Mouse (Mus musculus) embryonic facial prominence, embryonic 14.5 days (tissue): Measurements from ENCODE around the gene Arid3a. TPM values are rescaled to one million over a fixed set of nuclear protein-coding genes. Genes with fewer than 3 reads are reported as not detected.
"Not testable (repeated sequence)": the region's sequence is repeated elsewhere in the genome, so short reads cannot be mapped to it uniquely, and the experiment has no call there.

Source experiments
- ATAC-seq: fragments of 200-750 bp; cut with Nextera tagmentation; 2 replicates; pipeline ENCODE4 v1.8.0; 2017; ENCODE audit warnings: low read depth, moderate number of reproducible peaks, moderate TSS enrichment
- DNase-seq: peaks from one replicate; pipeline ENCODE4 v3.0.0-alpha.2; 2015; ENCODE audit warnings: low spot score
- H3K27ac ChIP-seq: fragments of 300-500 bp; sonication (generic); replicated peaks from 2 replicates; pipeline ENCODE4 v1.5.1; 2014; ENCODE audit warnings: low read depth, mild to moderate bottlenecking, low read length, moderate library complexity
- H3K27me3 ChIP-seq: fragments of 300-500 bp; sonication (generic); replicated peaks from 2 replicates; pipeline ENCODE4 v1.6.1; 2014; ENCODE audit warnings: low read length; ENCODE audit not compliant: control insufficient read depth, insufficient read depth
- H3K36me3 ChIP-seq: fragments of 300-500 bp; sonication (generic); 2 replicates; pipeline ENCODE4 v1.6.1; 2014; ENCODE audit warnings: low read length, mixed read lengths; ENCODE audit not compliant: control insufficient read depth, insufficient read depth
- H3K4me1 ChIP-seq: fragments of 300-500 bp; sonication (generic); 2 replicates; pipeline ENCODE4 v1.6.1; 2014; ENCODE audit warnings: antibody characterized with exemption, low read length; ENCODE audit not compliant: control insufficient read depth, insufficient read depth
- H3K4me2 ChIP-seq: fragments of 300-500 bp; sonication (generic); 2 replicates; pipeline ENCODE4 v1.6.1; 2014; ENCODE audit warnings: low read depth, mild to moderate bottlenecking, low read length, moderate library complexity, mixed read lengths
- H3K4me3 ChIP-seq: fragments of 300-500 bp; sonication (generic); 2 replicates; pipeline ENCODE4 v1.5.1; 2014; ENCODE audit warnings: low read depth, mild to moderate bottlenecking, low read length
- H3K9ac ChIP-seq: fragments of 300-500 bp; sonication (generic); 2 replicates; pipeline ENCODE4 v1.6.1; 2014; ENCODE audit warnings: low read depth, mild to moderate bottlenecking, low read length, moderate library complexity, mixed read lengths
- H3K9me3 ChIP-seq: fragments of 300-500 bp; sonication (generic); 2 replicates; pipeline ENCODE4 v1.6.1; 2016; ENCODE audit warnings: low read length; ENCODE audit not compliant: control insufficient read depth
- WGBS: fragments of 180-500 bp; shearing (Covaris S2); extraction: QIAGEN DNeasy Blood & Tissue Kit; methylation state at CpG from one replicate; pipeline ENCODE4 v1.1.7; 2014; 5-methylcytosine and 5-hydroxymethylcytosine counted together
- polyA plus RNA-seq: library from polyadenylated mRNA; unstranded; fragments of >200 nt; fragmentation: Nextera tagmentation; extraction: Ambion mirVana; gene quantifications from 2 replicates; pipeline ENCODE4 v1.2.1, GENCODE M21; 2014

The Arid3a gene
- polyA plus RNA-seq, 1 experiment from 2014 or later, result 3.1 TPM

DNA sequence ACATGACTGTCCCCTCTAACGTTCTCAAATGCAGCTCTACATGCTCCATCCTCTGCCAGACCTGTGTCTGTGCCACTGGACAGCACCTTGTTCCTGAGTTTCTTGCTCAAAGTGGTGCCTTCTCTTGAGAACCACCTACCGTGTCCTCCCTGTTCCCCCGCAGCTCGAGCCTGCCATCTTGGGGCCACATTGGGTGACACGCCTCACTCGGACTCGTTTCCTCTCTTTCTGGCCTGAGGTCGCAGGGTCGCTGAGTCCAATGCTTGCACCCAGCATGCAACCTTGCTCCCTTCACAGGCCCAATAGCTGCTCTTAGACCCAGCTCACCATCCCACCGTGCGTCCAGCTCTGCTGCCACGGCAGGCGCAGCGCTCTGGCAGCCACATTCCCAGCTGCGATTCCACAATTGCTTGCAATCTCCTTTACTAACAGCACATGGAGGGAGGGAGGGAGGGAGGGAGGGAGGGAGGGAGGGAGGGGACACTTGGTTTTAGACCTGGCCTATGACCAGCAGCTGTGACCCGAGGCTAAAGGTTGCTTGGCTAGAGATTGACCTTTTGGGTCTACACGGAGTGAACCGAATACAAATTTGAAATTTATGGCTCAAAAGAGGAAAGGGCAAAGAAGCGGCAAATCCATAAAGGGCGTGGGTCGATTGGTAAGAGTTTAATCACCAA, 31.4 kb downstream of the Arid3a start:
- Histone ChIP-seq H3K9me3 (no peaks in the 10 kb centered on the region), H3K27ac (no peak overlapping the region), H3K4me2 (0 out of 2 replicates have a peak overlapping the region, but pooled peaks have one; percentile 31), H3K9ac (no peak overlapping the region), H3K4me1 (peaks cover 6% of the 10 kb centered on the region), H3K36me3 (peaks cover 10% of the 10 kb centered on the region), H3K27me3 (no peaks in the 10 kb centered on the region), H3K4me3 (no peak overlapping the region; the same call in 1 of the 2 replicates)
- ATAC-seq (no peak), DNase-seq (peak; percentile 75)
- 14% methylated on average over 21 of the region's 21 CpGs for WGBS

DNA sequence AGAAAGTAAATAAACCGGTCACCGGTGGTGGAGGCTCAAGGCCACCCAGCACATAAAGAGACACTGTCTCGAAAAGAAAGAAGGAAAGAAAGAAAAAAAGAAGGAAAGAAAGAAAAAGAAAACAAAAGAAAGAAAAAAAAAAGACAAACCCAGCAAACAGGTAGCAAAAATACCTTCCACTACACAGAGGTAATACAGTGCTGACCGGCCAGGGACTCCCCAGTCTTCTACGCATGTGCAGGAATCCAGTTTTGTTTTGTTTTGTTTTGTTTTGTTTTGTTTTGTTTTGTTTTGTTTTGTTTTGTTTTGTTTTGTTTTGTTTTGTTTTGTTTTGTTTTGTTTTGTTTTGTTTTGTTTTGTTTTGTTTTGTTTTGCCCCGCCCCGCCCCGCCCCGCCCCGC, 32.6 kb downstream of the Arid3a start:
- not testable (repeated sequence) for H3K4me1 ChIP-seq, H3K9ac ChIP-seq, H3K27me3 ChIP-seq, DNase-seq, H3K27ac ChIP-seq, H3K9me3 ChIP-seq
- peak overlapping the region; percentile 99 for H3K4me3 ChIP-seq
- H3K4me2 ChIP-seq, result peak overlapping the region; percentile 87
- peaks cover 21% of the 10 kb centered on the region for H3K36me3 ChIP-seq
- 32% methylated on average over 10 of the region's 10 CpGs for WGBS
- 0 out of 2 replicates have a peak, but pooled peaks have one; percentile 31 for ATAC-seq

DNA sequence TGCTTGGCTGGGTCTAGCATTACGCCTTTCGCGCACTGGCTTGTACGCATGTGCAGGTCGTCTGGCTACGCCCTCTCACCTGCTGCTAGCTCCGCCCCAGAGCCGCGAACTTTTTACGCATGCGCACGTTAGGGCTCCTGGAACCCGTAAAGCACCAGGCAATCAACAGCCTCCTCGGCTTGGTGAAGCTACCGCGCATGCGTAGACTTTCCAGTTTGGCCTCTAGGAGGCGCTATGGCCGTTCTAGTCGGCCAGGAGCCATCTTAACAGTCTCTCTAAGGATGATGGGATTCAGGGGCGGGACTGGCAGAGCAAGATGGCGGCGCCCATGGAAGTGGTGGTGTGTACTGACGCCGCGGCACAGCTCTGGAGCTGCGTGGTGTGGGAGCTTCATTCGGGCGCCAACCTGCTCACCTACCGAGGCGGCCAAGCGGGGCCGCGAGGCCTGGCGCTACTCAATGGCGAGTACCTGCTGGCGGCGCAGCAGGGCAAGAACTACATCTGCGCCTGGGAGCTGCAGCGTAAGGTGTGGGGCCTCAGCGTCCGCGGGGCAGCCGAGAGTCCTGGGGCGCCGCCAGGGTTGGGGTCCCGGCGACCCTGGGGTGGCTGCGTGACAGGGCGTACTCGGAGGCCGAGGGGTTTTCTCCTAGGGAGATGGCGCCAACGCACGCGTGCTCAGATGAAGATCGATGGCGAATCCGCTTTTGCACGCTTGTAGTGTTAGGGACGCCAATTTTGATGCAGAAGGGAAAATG, 33.2 kb downstream of the Arid3a start, which contains the start of gene Wdr18:
Gene Wdr18, plus strand, starts transcription at position 306 of the 755 bp plus-strand sequence.
- ATAC-seq (peak; percentile 96), DNase-seq (peak; percentile 99)
- WGBS, result under 1% methylated on average over 48 of the region's 61 CpGs
- Histone ChIP-seq H3K9me3 (no peaks in the 10 kb centered on the region), H3K36me3 (peaks cover 27% of the 10 kb centered on the region), H3K9ac (peak within 1 kb of the TSS; percentile 85), H3K4me2 (peak within 1 kb of the TSS; percentile 87), H3K27ac (peak within 1 kb of the TSS; percentile 74; the same call in 1 of the 2 replicates), H3K27me3 (no peaks in the 10 kb centered on the region), H3K4me3 (peak within 1 kb of the TSS; percentile 99), H3K4me1 (peaks cover 6% of the 10 kb centered on the region)

DNA sequence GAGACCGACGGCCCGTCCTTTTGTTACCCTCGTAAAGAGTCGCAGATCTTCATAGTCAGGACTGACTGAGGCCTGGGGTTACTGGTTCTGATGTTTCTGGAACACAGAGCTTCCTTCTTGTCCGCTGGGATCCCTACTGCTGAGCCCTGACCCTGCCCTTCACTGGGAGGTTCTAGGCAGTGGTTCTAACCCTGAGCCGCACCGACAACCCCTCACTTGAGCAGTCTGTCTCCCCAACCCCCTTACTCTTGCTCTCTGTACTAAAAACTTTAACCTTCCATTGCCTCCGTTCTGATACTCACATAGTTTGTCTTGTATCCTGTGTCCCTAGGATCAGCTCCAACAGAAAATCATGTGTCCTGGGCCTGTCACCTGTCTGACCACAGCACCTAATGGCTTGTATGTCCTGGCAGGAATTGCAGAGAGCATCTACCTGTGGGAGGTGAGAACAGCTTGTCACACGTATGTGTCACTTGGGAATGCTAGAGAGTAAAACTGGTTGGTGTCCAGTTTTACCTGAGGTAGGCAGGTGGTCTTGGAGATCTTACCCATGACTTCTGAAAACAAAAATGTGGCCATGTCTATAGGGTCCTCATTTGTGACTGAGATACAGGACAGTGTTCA, 33.9 kb downstream of the Arid3a start:
- no peaks in the 10 kb centered on the region for H3K9me3 ChIP-seq
- H3K4me1 ChIP-seq, result peaks cover 6% of the 10 kb centered on the region
- ATAC-seq, result no peak
- peak overlapping the region; percentile 87 for H3K4me2 ChIP-seq
- DNase-seq, result no peak
- peaks cover 35% of the 10 kb centered on the region for H3K36me3 ChIP-seq
- WGBS, result 13% methylated on average over 10 of the region's 10 CpGs
- H3K27me3 ChIP-seq, result no peaks in the 10 kb centered on the region
- H3K27ac ChIP-seq, result no peak overlapping the region
- H3K4me3 ChIP-seq, result peak overlapping the region; percentile 99
- peak overlapping the region; percentile 85 for H3K9ac ChIP-seq

DNA sequence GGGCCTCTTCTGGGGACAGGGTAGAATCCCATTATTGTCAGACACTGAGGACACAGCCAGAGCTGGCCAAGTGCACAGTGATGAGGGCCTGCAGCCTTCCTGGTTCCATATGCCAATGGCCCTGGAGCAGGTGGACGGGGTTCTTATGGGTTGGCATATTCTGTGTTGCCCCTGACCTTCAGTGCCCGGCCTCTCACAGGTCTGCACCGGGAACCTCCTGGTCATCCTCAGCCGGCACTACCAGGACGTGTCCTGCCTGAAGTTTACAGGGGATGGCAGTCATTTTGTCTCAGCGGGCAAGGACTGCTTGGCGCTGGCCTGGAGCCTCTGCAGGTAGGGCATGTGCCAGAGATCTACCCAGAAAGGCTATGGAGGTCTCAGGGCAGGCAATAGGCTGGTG, 37.9 kb downstream of the Arid3a start:
- no peak for DNase-seq
- H3K9me3 ChIP-seq, result no peaks in the 10 kb centered on the region
- peaks cover 62% of the 10 kb centered on the region for H3K36me3 ChIP-seq
- H3K4me3 ChIP-seq, result no peak overlapping the region
- H3K27me3 ChIP-seq, result no peaks in the 10 kb centered on the region
- no peak overlapping the region for H3K27ac ChIP-seq
- WGBS, result 95% methylated on average over 7 of the region's 7 CpGs
- no peak overlapping the region for H3K9ac ChIP-seq
- H3K4me1 ChIP-seq, result peaks cover 6% of the 10 kb centered on the region
- no peak for ATAC-seq
- no peak overlapping the region for H3K4me2 ChIP-seq

DNA sequence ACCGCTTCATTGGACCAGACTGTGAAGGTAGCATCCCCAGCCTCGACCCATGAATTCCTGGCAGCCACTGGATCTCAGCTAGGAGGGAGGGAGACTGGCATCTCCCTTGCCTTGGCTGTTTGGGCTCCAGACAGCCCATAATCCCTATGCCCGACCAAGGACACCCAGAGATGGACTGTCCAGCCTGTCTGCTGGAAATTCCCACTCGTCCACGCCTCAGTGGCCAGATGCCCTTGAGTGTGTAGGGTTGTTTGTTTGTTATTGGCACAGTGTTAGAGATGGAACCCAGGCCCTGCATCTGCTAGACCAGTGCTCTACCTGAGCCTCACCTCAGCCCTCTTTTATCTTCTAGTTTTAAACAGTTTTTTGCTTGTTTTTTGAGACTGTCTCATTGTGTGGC, 38.5 kb downstream of the Arid3a start:
- no peak for ATAC-seq
- Histone ChIP-seq H3K9ac (no peak overlapping the region), H3K9me3 (no peaks in the 10 kb centered on the region), H3K4me2 (no peak overlapping the region), H3K4me3 (no peak overlapping the region), H3K27ac (no peak overlapping the region), H3K4me1 (peaks cover 6% of the 10 kb centered on the region), H3K27me3 (no peaks in the 10 kb centered on the region), H3K36me3 (peaks cover 62% of the 10 kb centered on the region)
- WGBS, result 88% methylated on average over 4 of the region's 5 CpGs
- no peak for DNase-seq

DNA sequence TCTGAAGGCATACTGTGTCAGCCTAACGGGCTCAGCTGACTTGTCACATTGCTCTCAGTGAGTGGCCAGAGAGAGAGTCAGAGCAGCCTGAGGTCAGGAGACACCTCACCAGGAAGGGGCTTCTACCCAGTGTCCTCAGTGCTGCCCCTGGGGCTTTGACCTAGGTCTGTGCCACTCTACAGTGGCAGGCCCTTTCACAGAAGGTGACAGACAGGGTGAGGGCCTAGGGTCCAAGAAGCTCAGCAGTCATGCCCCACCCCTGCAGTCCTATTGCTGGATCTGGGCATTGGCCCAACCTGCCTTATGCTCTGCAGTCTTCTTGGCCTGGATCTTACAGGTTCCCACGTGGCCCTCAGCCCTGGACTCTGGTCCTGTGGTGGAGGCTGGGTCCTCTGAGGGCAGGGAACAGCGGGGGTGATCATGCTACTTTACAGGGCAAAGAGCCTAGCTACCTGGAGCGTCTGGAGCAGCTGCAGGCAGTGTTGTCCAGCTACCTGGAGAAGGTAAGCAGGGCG, 40.1 kb downstream of the Arid3a start:
- Histone ChIP-seq H3K9me3 (no peaks in the 10 kb centered on the region), H3K36me3 (peaks cover 62% of the 10 kb centered on the region), H3K4me1 (no peaks in the 10 kb centered on the region), H3K27ac (no peak overlapping the region), H3K4me2 (no peak overlapping the region), H3K9ac (no peak overlapping the region), H3K27me3 (0 out of 2 replicates have a peak, but pooled peaks cover 8% of the 10 kb centered on the region), H3K4me3 (no peak overlapping the region)
- DNase-seq, result no peak
- 94% methylated on average over 5 of the region's 5 CpGs for WGBS
- ATAC-seq, result no peak

DNA sequence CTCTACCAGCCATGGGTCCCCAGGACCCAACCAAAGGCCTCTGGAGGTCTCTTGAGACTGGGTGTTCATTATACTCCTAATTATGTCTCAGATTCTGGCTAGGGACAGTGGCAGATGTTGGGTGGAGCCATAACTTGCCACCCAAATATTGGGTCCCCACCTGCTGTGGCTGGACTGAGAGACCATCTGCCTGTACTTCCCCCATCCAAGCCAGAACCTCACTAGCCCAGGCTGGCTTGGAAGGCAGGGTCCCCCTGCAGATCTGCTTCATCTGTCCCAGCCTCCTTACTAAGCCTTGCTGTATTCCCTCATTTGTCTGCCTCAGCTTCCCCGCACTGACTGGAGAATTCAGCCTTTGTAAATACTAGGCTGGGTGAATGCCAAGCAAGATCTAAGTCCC, 41.3 kb downstream of the Arid3a start:
- Histone ChIP-seq H3K27ac (no peak overlapping the region), H3K4me2 (no peak overlapping the region), H3K27me3 (0 out of 2 replicates have a peak, but pooled peaks cover 10% of the 10 kb centered on the region), H3K9me3 (no peaks in the 10 kb centered on the region), H3K36me3 (peaks cover 53% of the 10 kb centered on the region), H3K4me1 (no peaks in the 10 kb centered on the region), H3K9ac (no peak overlapping the region), H3K4me3 (no peak overlapping the region)
- ATAC-seq (no peak), DNase-seq (no peak)
- 77% methylated on average over 1 of the region's 1 CpGs for WGBS
